Mouse (Mus musculus) right cerebral cortex, adult 18-20 months (tissue): ENCODE results near the gene Tvp23b.

Source experiments
- DNase-seq: peaks from one replicate; pipeline ENCODE4 v3.0.0; 2022; ENCODE audit warnings: mixed read lengths

Gene Tvp23b

GRCm38 (mm10) chr11:62879220-62880048 lies at the start of gene Tvp23b:
Gene Tvp23b, plus strand, starts transcription at chr11:62879455.
- DNase-seq, result peak; percentile 98

DNA sequence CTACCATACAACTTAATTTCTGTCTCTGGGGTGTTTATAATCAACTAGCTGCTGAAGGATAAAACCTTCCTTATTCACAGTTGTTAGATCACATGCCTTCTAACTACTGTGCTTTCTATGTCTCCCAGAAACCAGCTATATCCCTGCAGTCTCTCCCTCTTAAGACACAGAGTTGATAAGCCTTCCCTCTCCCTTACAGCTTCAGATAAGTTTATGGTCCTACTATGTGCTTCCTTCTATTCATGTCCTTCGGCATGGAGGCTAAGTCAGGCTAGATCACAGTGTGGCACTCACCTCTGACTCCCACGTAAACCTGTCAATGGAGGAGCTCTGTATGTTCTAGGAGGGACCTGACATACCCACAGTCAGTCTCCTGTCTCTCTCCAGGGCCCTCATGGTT lies 48.9 kb upstream of the Tvp23b start:
- DNase-seq, result no peak

DNA sequence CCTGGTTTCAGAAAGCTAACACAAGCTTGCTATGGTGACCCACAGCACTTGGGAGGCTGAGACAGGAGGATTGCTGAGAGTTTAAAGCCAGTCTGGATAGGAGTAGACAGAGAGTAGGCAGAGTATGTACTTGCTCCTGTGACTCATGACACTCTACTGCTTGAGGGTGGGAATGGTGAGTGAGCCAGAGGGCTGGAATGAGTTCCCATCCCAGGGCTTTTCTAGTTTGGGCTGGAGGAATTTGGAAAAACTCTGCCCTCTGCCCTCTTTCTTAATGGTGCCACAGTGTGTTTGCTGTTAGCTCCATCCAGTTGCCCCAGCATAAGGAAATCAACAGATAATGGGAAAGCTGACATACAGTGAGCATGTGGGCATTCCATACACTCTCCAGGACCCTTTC lies 47.3 kb upstream of the Tvp23b start:
- DNase-seq, result no peak

DNA sequence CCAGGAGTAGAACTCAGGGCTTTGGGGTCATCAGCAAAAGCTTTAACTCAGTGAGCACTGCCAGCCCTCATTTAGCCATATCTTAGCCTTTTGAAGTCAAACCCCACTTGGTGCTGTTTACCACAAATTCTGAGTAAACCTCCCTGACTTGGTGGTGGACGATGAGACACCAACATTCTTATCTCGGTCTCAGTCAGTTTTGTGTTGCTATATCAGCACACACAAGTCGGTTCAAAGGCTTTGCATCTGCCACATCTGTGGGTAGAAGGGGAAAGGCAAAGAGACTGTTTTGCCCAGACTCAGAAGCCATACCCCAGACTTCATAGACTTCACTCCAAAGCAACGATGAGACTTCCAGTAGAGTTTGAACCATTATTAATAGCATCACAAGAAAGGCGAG lies 34.7 kb upstream of the Tvp23b start:
- no peak for DNase-seq

- no peak for DNase-seq
Measured at GRCm38 (mm10) chr11:62845730-62846129, 33.5 kb upstream of the Tvp23b start.

- peak; percentile 5 for DNase-seq
Measured at GRCm38 (mm10) chr11:62846961-62847654, 32.1 kb upstream of the Tvp23b start, which contains the start of gene Fbxw10. Gene Fbxw10, plus strand, starts transcription at chr11:62847069.

GRCm38 (mm10) chr11:62847655-62848191 lies 31.5 kb upstream of the Tvp23b start:
- no peak for DNase-seq

DNA sequence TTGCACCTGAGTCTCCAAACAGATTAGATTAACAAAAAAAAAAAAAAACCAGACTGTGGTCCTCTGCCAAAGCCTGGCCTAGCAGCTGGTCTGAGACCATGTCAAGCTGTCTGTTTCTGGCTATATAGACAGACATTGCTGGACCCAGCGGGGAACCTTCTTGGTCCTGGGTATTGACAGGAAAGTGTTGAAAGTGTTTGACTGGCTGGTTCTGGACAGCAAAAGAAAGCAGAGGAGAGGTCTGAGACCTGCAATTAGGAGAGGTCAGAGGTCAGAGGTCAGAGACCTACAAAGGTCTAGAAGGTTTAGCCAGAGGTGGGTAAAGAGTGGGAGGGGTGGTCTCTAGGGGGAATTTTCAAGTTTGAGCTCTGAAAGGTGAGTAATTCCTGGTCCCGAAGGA lies 31.0 kb upstream of the Tvp23b start:
- no peak for DNase-seq

DNA sequence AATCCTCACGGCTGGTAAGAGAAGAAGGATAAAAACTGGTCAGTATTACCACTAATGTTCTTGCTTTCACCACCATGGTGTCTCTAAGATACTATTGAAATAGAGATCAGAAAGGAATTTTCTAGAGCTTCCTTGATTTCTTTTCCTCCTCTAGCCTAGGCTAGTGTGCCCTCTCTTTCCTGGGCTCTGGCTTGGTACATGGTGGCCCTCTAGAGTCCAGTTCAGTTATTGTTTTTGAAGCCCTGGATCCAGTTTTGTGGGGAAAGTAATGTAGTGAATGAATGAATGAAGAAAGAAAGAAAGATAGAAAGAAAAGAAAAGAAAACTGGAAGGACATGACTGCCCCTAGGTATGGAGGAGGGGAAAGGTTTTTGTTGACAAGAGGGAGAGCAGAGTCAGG lies 28.1 kb upstream of the Tvp23b start:
- DNase-seq, result no peak

DNA sequence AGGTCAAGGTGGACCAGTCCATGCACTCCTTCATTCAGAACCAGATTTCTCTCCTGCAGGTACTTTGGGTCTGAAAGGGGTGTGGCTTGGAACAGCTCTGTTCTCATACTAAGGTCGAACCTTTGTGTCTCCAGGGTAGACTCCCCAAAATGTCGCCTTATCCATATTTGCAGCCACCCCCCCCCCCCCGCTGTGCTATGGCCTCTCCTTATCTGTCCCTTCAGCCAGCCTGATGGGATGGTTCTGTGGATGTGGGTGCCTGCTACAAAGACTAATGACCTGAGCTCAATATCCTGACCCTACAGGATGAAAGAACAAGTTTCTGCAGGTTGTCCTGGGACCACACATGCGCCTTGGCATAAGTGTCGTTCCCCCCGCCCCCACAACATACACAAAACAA lies 25.9 kb upstream of the Tvp23b start:
- DNase-seq, result no peak

GRCm38 (mm10) chr11:62865562-62865961 lies 13.7 kb upstream of the Tvp23b start:
- DNase-seq, result no peak

DNA sequence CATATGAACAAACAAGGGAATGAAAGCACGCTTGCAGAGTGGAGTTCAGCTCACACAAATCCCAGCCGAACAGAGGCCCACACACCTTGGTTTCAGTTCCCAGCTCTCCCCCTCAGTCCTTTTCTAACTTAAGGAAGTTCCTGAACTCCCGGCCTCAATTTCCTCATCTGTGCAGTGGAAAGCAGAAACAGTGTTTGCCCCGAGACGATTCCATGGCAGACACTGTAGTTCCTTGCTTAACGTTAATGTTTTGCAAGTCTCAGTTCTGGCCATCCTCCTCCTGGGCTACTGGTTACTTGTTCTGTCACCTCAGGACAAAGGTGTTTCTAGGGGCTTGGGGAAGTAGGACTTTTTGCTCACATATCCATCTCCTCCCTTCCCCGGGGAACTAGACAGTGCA lies 12.6 kb upstream of the Tvp23b start:
- DNase-seq, result no peak

GRCm38 (mm10) chr11:62869201-62869600 lies 10.1 kb upstream of the Tvp23b start:
- no peak for DNase-seq

- no peak for DNase-seq
Measured at GRCm38 (mm10) chr11:62869715-62870371, 9.4 kb upstream of the Tvp23b start.

DNA sequence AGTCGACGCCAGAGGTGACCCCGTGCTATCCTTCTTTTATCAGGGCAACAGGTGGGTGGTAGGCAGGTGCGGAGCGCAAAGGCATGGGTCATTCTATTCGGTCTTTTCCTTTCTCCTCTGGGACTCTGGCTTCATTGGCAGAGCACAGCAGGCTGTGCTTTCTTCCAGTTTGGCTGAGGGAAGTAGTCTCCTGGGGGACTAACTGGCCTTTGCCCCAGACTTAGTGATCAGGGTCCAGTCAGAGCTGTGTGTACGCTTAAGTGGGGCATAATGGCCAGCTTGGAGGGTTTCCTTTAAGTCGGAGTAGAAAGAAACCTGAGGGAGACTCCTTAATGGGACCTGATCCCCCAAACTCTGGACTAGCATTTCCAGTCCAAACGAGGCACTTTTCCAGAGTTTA lies 5.8 kb upstream of the Tvp23b start:
- no peak for DNase-seq

GRCm38 (mm10) chr11:62875696-62876095 lies 3.6 kb upstream of the Tvp23b start:
- no peak for DNase-seq

DNA sequence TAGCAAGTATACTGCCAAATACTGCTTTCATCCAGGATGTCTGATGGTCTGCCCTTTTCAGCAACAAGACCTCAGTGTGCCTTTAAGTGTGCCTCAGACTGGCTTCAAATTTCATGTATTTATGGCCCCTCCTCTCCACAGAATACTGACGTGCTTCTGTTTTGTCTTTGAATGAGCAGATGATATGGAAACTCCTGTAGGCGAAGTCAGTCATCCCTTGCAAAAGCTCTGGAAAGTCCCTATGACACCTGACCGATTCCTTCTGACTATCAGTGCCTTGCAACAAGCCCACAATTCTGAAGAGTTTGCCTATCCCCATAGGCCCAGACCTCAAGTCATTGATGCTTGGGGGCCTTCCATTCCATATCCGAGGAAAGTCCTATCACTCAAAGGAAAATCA lies 2.8 kb upstream of the Tvp23b start:
- DNase-seq, result no peak

DNA sequence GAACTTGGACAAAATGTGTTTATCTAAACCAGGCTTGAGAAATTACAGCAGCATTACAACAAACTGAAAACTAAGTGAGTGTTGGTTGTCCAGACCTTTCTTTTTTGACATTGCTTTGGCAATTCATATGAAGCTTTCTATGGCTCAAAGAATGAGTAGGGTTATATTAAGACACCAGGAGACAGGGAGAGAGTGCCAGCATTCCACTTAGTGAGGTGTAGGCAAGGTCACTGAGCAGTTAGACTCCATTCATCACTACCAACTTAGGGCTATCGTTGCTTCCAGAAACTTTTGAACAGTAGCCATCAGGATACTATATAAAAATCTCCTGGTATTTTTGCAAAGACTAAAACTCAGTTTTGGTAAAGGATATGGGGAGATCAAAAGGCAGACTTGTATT lies 1.9 kb upstream of the Tvp23b start:
- no peak for DNase-seq

DNA sequence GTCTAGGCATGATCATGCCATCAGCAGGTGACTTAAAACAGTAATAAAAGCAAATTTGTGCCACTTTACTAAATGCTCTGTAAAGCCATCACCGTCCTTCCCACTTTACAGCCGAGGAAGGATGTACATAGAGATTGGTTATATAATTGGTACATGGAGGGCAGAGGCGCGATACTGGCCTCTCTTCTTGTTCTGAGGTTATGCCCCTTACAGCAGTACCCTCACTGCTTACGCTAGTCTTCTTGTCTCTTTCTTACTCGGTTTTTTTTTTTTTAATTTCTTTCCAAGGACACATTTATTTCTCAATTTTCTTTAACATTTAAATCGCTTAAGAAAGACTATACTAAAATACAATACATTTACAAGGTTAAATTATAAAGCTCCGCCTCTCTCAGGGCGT lies 527 bp upstream of the Tvp23b start:
- peak; percentile 10 for DNase-seq

DNA sequence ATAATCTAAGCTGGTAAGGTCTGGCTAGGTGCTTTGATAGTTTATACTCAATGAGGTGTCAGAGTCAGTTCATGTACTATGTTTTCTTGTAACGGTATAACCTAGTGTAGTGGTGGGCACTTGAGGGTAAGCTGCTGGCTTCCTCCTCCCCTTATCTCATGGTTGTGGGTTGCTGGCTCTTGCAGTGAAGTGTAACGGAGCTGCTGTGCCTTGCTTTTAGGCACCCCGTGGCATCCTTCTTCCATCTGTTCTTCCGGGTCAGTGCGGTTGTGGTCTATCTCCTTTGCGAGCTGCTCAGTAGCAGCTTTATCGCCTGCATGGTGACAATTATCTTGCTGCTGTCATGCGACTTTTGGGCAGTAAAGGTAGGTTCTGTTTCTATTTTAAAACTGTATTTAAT lies 4.2 kb downstream of the Tvp23b start:
- DNase-seq, result no peak

GRCm38 (mm10) chr11:62885323-62885722 lies 6.1 kb downstream of the Tvp23b start:
- no peak for DNase-seq

DNA sequence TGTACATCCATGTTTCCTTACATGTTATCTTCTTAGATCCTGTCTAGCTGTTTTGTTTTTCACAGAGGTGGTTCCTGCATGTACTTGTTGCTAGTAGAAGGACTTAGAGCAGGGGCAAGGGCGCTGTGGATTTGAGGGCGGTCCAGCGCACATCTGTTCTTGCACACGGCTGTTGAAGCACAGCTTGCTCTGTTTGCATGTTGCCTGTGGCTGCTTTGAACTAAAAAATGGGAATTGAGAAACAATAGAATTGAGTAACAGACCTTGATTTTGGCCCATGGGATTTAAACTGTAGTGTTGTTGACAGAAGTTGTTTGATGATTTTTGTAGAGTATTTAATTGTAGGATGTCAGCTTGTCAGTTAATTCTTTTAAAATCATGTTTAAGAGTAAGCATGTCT lies 11.5 kb downstream of the Tvp23b start:
- DNase-seq, result no peak

DNA sequence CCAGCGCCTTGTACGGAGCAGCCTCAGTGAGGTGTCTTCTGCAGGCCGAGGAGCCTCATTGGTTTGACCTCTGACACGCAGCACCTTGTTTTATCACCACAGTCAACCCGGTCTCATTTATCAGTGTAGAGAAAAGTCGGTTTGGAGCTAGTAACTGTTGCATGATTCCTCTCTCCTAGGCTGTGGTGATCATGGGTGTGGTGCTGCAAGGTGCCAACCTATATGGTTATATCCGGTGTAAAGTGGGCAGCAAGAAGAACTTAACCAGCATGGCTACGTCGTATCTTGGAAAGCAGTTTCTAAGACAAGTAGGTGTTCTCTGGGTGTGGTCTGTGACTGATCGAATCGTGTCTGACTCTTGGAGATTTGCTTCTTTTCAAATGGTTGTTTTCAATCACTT lies 12.5 kb downstream of the Tvp23b start:
- no peak for DNase-seq
